Mouse (Mus musculus) stomach, embryonic 15.5 days (tissue): ENCODE measurements around the gene N4bp3. TPM values are rescaled to one million over a fixed set of nuclear protein-coding genes. Genes with fewer than 3 reads are reported as not detected.

Source experiments
- polyA plus RNA-seq: library from polyadenylated mRNA; unstranded; fragments of >200 nt; fragmentation: Nextera tagmentation; extraction: Ambion mirVana; gene quantifications from 2 replicates; pipeline ENCODE4 v1.2.1, GENCODE M21; 2015

The N4bp3 gene
- polyA plus RNA-seq, 1 experiment from 2014 or later: 21.5 TPM

Other genes with a start within 250 kb of the N4bp3 start
- gene Phykpl, start 66.1 kb downstream of the N4bp3 start, polyA plus RNA-seq: 20.6 and 21.7 TPM in 2 replicates
- gene Hnrnpab, start 44.0 kb downstream of the N4bp3 start, polyA plus RNA-seq: 402 and 413 TPM in 2 replicates
- 153 and 155 TPM in 2 replicates for gene Nhp2, start 31.1 kb downstream of the N4bp3 start, polyA plus RNA-seq
- gene Rmnd5b, start 14.9 kb downstream of the N4bp3 start, polyA plus RNA-seq: 39.9 and 43.6 TPM in 2 replicates
- 3.6 and 4.3 TPM in 2 replicates for gene D930048N14Rik, start 112 bp upstream of the N4bp3 start, polyA plus RNA-seq
- gene 0610009B22Rik, start 38.0 kb upstream of the N4bp3 start, polyA plus RNA-seq: 95.8 and 102 TPM in 2 replicates
- 16.3 and 16.7 TPM in 2 replicates for gene Sec24a, start 112.8 kb upstream of the N4bp3 start, polyA plus RNA-seq
- 115 and 131 TPM in 2 replicates for gene Sar1b, start 112.8 kb upstream of the N4bp3 start, polyA plus RNA-seq
- gene Jade2, start 206.8 kb upstream of the N4bp3 start, polyA plus RNA-seq: 1.4 and 1.5 TPM in 2 replicates